Mouse (Mus musculus): ENCODE measurements around the gene Mxi1.

GRCm38 (mm10) chr19:53299829-53300181, 10.5 kb upstream of the Mxi1 start:
- TF ChIP-seq CTCF (IDR thresholded peaks at IDR 0.05; ENCODE audit: low read depth) (no peak), EP300 (IDR thresholded peaks at IDR 0.05; ENCODE audit: low read depth) (no peak)

Measured in liver, embryonic 14.5 days (tissue).